Mouse (Mus musculus): ENCODE measurements around the gene Foxo3. TPM values are rescaled to one million over a fixed set of nuclear protein-coding genes. Genes with fewer than 3 reads are reported as not detected.

The Foxo3 gene
- total and polyA plus RNA-seq, 3 experiments = 9.2 to 18.2 (median 12.6) TPM

GRCm38 (mm10) chr10:42148326-42148725, 128.2 kb downstream of the Foxo3 start:
- dilution Hi-C loops (cut with MboI; ENCODE audit: extremely low pct_ligation_motif_present, extremely low pct_unique_long_range_greater_than_20kb, low sequenced_read_pairs) = no loop called here
- TF ChIP-seq USF1 (IDR thresholded peaks at IDR 0.05; ENCODE audit: low read depth, low read length) (no peak), CHD1 (IDR thresholded peaks at IDR 0.05; ENCODE audit: low read depth, low read length) (no peak), MYC (IDR thresholded peaks at IDR 0.05; ENCODE audit: low read depth, low read length) (no peak), EP300 (IDR thresholded peaks at IDR 0.05; ENCODE audit: low read length) (no peak), BHLHE40 (IDR thresholded peaks at IDR 0.05; ENCODE audit: low read depth, low read length) (no peak), NELFE (IDR thresholded peaks at IDR 0.05; ENCODE audit: low read depth, low read length) (no peak), ELF1 (IDR thresholded peaks at IDR 0.05; ENCODE audit: low read depth, low read length) (no peak), ZC3H11A (IDR thresholded peaks at IDR 0.05; ENCODE audit: low read depth, low read length) (no peak), RCOR1 (conservative IDR thresholded peaks at IDR 0.05; ENCODE audit: low read depth, low read length) (no peak), CHD2 (IDR thresholded peaks at IDR 0.05; ENCODE audit: low read length) (no peak), MAZ (IDR thresholded peaks at IDR 0.05; ENCODE audit: low read depth, low read length) (no peak), RAD21 (IDR thresholded peaks at IDR 0.05; ENCODE audit: low read depth, low read length) (no peak), UBTF (IDR thresholded peaks at IDR 0.05; ENCODE audit: low read depth, low read length) (no peak), MAX (IDR thresholded peaks at IDR 0.05; ENCODE audit: low read length) (no peak), E2F4 (IDR thresholded peaks at IDR 0.05; ENCODE audit: insufficient replicate concordance, low read depth, low read length) (no peak)
- in situ Hi-C loops (cut with MboI; ENCODE audit: low pct_ligation_motif_present, low pct_unique_long_range_greater_than_20kb, low sequenced_read_pairs) = no loop called here
- Histone ChIP-seq H3K27me3 (replicated peaks) (no peaks in the 10 kb centered on the region), H3K9me3 (replicated peaks; ENCODE audit: low read length) (no peaks in the 10 kb centered on the region), H3K79me2 (replicated peaks; ENCODE audit: control insufficient read depth, extremely low read depth, insufficient read depth, poor library complexity, severe bottlenecking) (no peaks in the 10 kb centered on the region), H3K9ac (ENCODE audit: insufficient read depth, low read depth) (no peak overlapping the region), H3K4me1 (ENCODE audit: control insufficient read depth in 1 of 2, insufficient read depth in 2 of 2) (no peaks in the 10 kb centered on the region), H3K4me2 (ENCODE audit: insufficient read depth, low read depth, poor library complexity, severe bottlenecking) (no peak overlapping the region), H3K27ac (ENCODE audit: insufficient read depth, low read depth) (no peak overlapping the region), H3K36me3 (replicated peaks in 1 of 2; ENCODE audit: control insufficient read depth in 1 of 2, insufficient read depth in 1 of 2, low read length in 1 of 2) (no peaks in the 10 kb centered on the region), H3K4me3 (replicated peaks in 1 of 3; ENCODE audit: low read depth in 2 of 3, low read length in 2 of 3, poor library complexity in 1 of 3) (no peak overlapping the region)
- no peak for DNase-seq (ENCODE audit: extremely low read depth)

- dilution Hi-C loops (cut with MboI; ENCODE audit: extremely low pct_ligation_motif_present, extremely low pct_unique_long_range_greater_than_20kb, low sequenced_read_pairs) = no loop called here
Observed at GRCm38 (mm10) chr10:42145221-42145620, 131.3 kb downstream of the Foxo3 start.

More at GRCm38 (mm10) chr10:42145221-42145620, 131.3 kb downstream of the Foxo3 start:
- Histone ChIP-seq H3K9me3 (replicated peaks; ENCODE audit: low read length) (no peaks in the 10 kb centered on the region), H3K9ac (ENCODE audit: insufficient read depth, low read depth) (no peak overlapping the region), H3K4me1 (ENCODE audit: control insufficient read depth in 1 of 2, insufficient read depth in 2 of 2) (no peaks in the 10 kb centered on the region), H3K4me2 (ENCODE audit: insufficient read depth, low read depth, poor library complexity, severe bottlenecking) (no peak overlapping the region), H3K79me2 (replicated peaks; ENCODE audit: control insufficient read depth, extremely low read depth, insufficient read depth, poor library complexity, severe bottlenecking) (no peaks in the 10 kb centered on the region), H3K4me3 (replicated peaks in 1 of 3; ENCODE audit: low read depth in 2 of 3, low read length in 2 of 3, poor library complexity in 1 of 3) (no peak overlapping the region), H3K27me3 (replicated peaks) (no peaks in the 10 kb centered on the region), H3K36me3 (replicated peaks in 1 of 2; ENCODE audit: control insufficient read depth in 1 of 2, insufficient read depth in 1 of 2, low read length in 1 of 2) (no peaks in the 10 kb centered on the region), H3K27ac (ENCODE audit: insufficient read depth, low read depth) (no peak overlapping the region)
- TF ChIP-seq EP300 (IDR thresholded peaks at IDR 0.05; ENCODE audit: low read length) = no peak
- no peak for TF ChIP-seq HCFC1 (IDR thresholded peaks at IDR 0.05; ENCODE audit: low read depth, low read length)
- TF ChIP-seq UBTF (IDR thresholded peaks at IDR 0.05; ENCODE audit: low read depth, low read length) = no peak
- no peak for TF ChIP-seq MAX (IDR thresholded peaks at IDR 0.05; ENCODE audit: low read length)
- no peak for TF ChIP-seq TBP (conservative IDR thresholded peaks at IDR 0.05; ENCODE audit: low read depth, low read length)
- no peak for TF ChIP-seq SMC3 (IDR thresholded peaks at IDR 0.05; ENCODE audit: low read depth, low read length)
- no peak for TF ChIP-seq GABPA (IDR thresholded peaks at IDR 0.05; ENCODE audit: insufficient replicate concordance, low read depth, low read length)
- TF ChIP-seq MEF2A (IDR thresholded peaks at IDR 0.05; ENCODE audit: borderline replicate concordance, low read depth, low read length) = no peak
- no peak for TF ChIP-seq CTCF (conservative IDR thresholded peaks at IDR 0.05 in 1 of 2, IDR thresholded peaks at IDR 0.05 in 1 of 2; ENCODE audit: low read depth in 2 of 2, low read length in 2 of 2)
- DNase-seq (ENCODE audit: extremely low read depth) = no peak
- in situ Hi-C loops (cut with MboI; ENCODE audit: low pct_ligation_motif_present, low pct_unique_long_range_greater_than_20kb, low sequenced_read_pairs) = no loop called here
